Mouse (Mus musculus): ENCODE measurements around the gene Hcfc1. TPM values are rescaled to one million over a fixed set of nuclear protein-coding genes. Genes with fewer than 3 reads are reported as not detected.

Hcfc1 gene
- polyA plus RNA-seq (2015; fragmentation: Nextera tagmentation; extraction: Ambion mirVana) = 31.7 and 34.3 TPM in 2 replicates

- Histone ChIP-seq H3K9me3 (no peaks in the 10 kb centered on the region), H3K9ac (peak within 1 kb of the TSS; percentile 88), H3K27me3 (replicated peaks) (peaks cover 6% of the 10 kb centered on the region), H3K4me3 (peak within 1 kb of the TSS; percentile 65), H3K36me3 (peaks cover 11% of the 10 kb centered on the region), H3K27ac (replicated peaks) (peak within 1 kb of the TSS; percentile 99), H3K4me1 (peaks cover 27% of the 10 kb centered on the region), H3K4me2 (peak within 1 kb of the TSS; percentile 75)
- 10% methylated on average over 57 of the region's 58 CpGs for WGBS
- ATAC-seq (ENCODE audit: extremely low read depth, insufficient number of reproducible peaks, low FRiP score, low TSS enrichment) = peak; percentile 47; the same call in 1 of the 2 replicates
Measured at GRCm38 (mm10) chrX:73966248-73967176, at the start of gene Hcfc1. TSS of gene Hcfc1 (minus strand) at chrX:73966357.

- no peak for ATAC-seq (ENCODE audit: extremely low read depth, insufficient number of reproducible peaks, low FRiP score, low TSS enrichment)
- Histone ChIP-seq H3K4me2 (no peak overlapping the region), H3K4me3 (no peak overlapping the region), H3K27ac (replicated peaks) (no peak overlapping the region), H3K36me3 (peaks cover 36% of the 10 kb centered on the region), H3K4me1 (no peaks in the 10 kb centered on the region), H3K9me3 (no peaks in the 10 kb centered on the region), H3K9ac (no peak overlapping the region), H3K27me3 (replicated peaks) (peaks cover 3% of the 10 kb centered on the region; the same call in 1 of the 2 replicates)
- WGBS = 80% methylated on average over 1 of the region's 1 CpGs
Measured at GRCm38 (mm10) chrX:74014597-74014996, 48.4 kb upstream of the Hcfc1 start.

- H3K27ac ChIP-seq (replicated peaks) = no peak overlapping the region
- no peaks in the 10 kb centered on the region for H3K27me3 ChIP-seq (replicated peaks)
- no peak for ATAC-seq (ENCODE audit: extremely low read depth, insufficient number of reproducible peaks, low FRiP score, low TSS enrichment)
- no peaks in the 10 kb centered on the region for H3K9me3 ChIP-seq
- no peak overlapping the region for H3K9ac ChIP-seq
- H3K4me2 ChIP-seq = no peak overlapping the region
- WGBS = 55% methylated on average over 8 of the region's 8 CpGs
- no peaks in the 10 kb centered on the region for H3K4me1 ChIP-seq
- H3K4me3 ChIP-seq = no peak overlapping the region
- no peaks in the 10 kb centered on the region for H3K36me3 ChIP-seq
Measured at GRCm38 (mm10) chrX:74008063-74008462, 41.9 kb upstream of the Hcfc1 start.

- ATAC-seq (ENCODE audit: extremely low read depth, insufficient number of reproducible peaks, low FRiP score, low TSS enrichment) = no peak
- H3K27me3 ChIP-seq (replicated peaks) = no peaks in the 10 kb centered on the region
- WGBS = 62% methylated on average over 21 of the region's 21 CpGs
- H3K9ac ChIP-seq = no peak overlapping the region
- no peak overlapping the region for H3K4me3 ChIP-seq
- no peak overlapping the region for H3K27ac ChIP-seq (replicated peaks)
- H3K9me3 ChIP-seq = no peaks in the 10 kb centered on the region
- H3K4me1 ChIP-seq = no peaks in the 10 kb centered on the region
- no peaks in the 10 kb centered on the region for H3K36me3 ChIP-seq
- no peak overlapping the region for H3K4me2 ChIP-seq
Measured at GRCm38 (mm10) chrX:74006401-74006800, 40.2 kb upstream of the Hcfc1 start.

GRCm38 (mm10) chrX:74003644-74004043 is 37.5 kb upstream of the Hcfc1 start:
- Histone ChIP-seq H3K9me3 (no peaks in the 10 kb centered on the region), H3K27ac (replicated peaks) (no peak overlapping the region), H3K27me3 (replicated peaks) (no peaks in the 10 kb centered on the region), H3K4me1 (peaks cover 10% of the 10 kb centered on the region), H3K36me3 (no peaks in the 10 kb centered on the region), H3K4me3 (no peak overlapping the region), H3K4me2 (no peak overlapping the region), H3K9ac (no peak overlapping the region)
- WGBS = 67% methylated on average over 2 of the region's 2 CpGs
- no peak for ATAC-seq (ENCODE audit: extremely low read depth, insufficient number of reproducible peaks, low FRiP score, low TSS enrichment)

GRCm38 (mm10) chrX:74001024-74001423 is 34.9 kb upstream of the Hcfc1 start:
- Histone ChIP-seq H3K4me3 (no peak overlapping the region), H3K36me3 (no peaks in the 10 kb centered on the region), H3K4me2 (no peak overlapping the region), H3K27me3 (replicated peaks) (no peaks in the 10 kb centered on the region), H3K27ac (replicated peaks) (no peak overlapping the region), H3K4me1 (peaks cover 11% of the 10 kb centered on the region), H3K9ac (no peak overlapping the region), H3K9me3 (no peaks in the 10 kb centered on the region)
- WGBS = 64% methylated on average over 3 of the region's 3 CpGs
- ATAC-seq (ENCODE audit: extremely low read depth, insufficient number of reproducible peaks, low FRiP score, low TSS enrichment) = no peak

GRCm38 (mm10) chrX:73998911-73999869 is 33.0 kb upstream of the Hcfc1 start:
- ATAC-seq (ENCODE audit: extremely low read depth, insufficient number of reproducible peaks, low FRiP score, low TSS enrichment) = no peak
- Histone ChIP-seq H3K9ac (no peak overlapping the region), H3K4me1 (peaks cover 11% of the 10 kb centered on the region), H3K4me2 (peak overlapping the region; percentile 37), H3K27ac (replicated peaks) (peak overlapping the region; percentile 48), H3K27me3 (replicated peaks) (no peaks in the 10 kb centered on the region), H3K9me3 (no peaks in the 10 kb centered on the region), H3K4me3 (no peak overlapping the region), H3K36me3 (no peaks in the 10 kb centered on the region)
- 24% methylated on average over 8 of the region's 8 CpGs for WGBS

GRCm38 (mm10) chrX:73977783-73978182 is 11.6 kb upstream of the Hcfc1 start:
- no peaks in the 10 kb centered on the region for H3K27me3 ChIP-seq (replicated peaks)
- H3K4me2 ChIP-seq = no peak overlapping the region

GRCm38 (mm10) chrX:73976283-73976682 is 10.1 kb upstream of the Hcfc1 start:
- ATAC-seq (ENCODE audit: extremely low read depth, insufficient number of reproducible peaks, low FRiP score, low TSS enrichment) = no peak
- Histone ChIP-seq H3K36me3 (no peaks in the 10 kb centered on the region), H3K4me2 (no peak overlapping the region), H3K27ac (replicated peaks) (no peak overlapping the region), H3K27me3 (replicated peaks) (no peaks in the 10 kb centered on the region), H3K4me1 (no peaks in the 10 kb centered on the region), H3K4me3 (no peak overlapping the region), H3K9me3 (no peaks in the 10 kb centered on the region), H3K9ac (no peak overlapping the region)
- 80% methylated on average over 2 of the region's 2 CpGs for WGBS

More at GRCm38 (mm10) chrX:73977783-73978182, 11.6 kb upstream of the Hcfc1 start:
- Histone ChIP-seq H3K9me3 (no peaks in the 10 kb centered on the region), H3K36me3 (no peaks in the 10 kb centered on the region), H3K9ac (no peak overlapping the region), H3K4me3 (no peak overlapping the region), H3K4me1 (no peaks in the 10 kb centered on the region), H3K27ac (replicated peaks) (no peak overlapping the region)
- no peak for ATAC-seq (ENCODE audit: extremely low read depth, insufficient number of reproducible peaks, low FRiP score, low TSS enrichment)
- WGBS = 59% methylated on average over 1 of the region's 1 CpGs

- no peaks in the 10 kb centered on the region for H3K36me3 ChIP-seq
- no peaks in the 10 kb centered on the region for H3K9me3 ChIP-seq
- no peak overlapping the region for H3K4me3 ChIP-seq
- no peak overlapping the region for H3K9ac ChIP-seq
- no peak for ATAC-seq (ENCODE audit: extremely low read depth, insufficient number of reproducible peaks, low FRiP score, low TSS enrichment)
- no peaks in the 10 kb centered on the region for H3K27me3 ChIP-seq (replicated peaks)
- H3K27ac ChIP-seq (replicated peaks) = no peak overlapping the region
- no peak overlapping the region for H3K4me2 ChIP-seq
- WGBS = 61% methylated on average over 4 of the region's 4 CpGs
- no peaks in the 10 kb centered on the region for H3K4me1 ChIP-seq
Measured at GRCm38 (mm10) chrX:73972774-73973173, 6.6 kb upstream of the Hcfc1 start.

- no peak overlapping the region for H3K9ac ChIP-seq
- peaks cover 6% of the 10 kb centered on the region for H3K27me3 ChIP-seq (replicated peaks)
- H3K9me3 ChIP-seq = no peaks in the 10 kb centered on the region
- H3K4me2 ChIP-seq = no peak overlapping the region
- H3K27ac ChIP-seq (replicated peaks) = no peak overlapping the region
- H3K4me1 ChIP-seq = no peaks in the 10 kb centered on the region
- H3K36me3 ChIP-seq = no peaks in the 10 kb centered on the region
- no peak for ATAC-seq (ENCODE audit: extremely low read depth, insufficient number of reproducible peaks, low FRiP score, low TSS enrichment)
- H3K4me3 ChIP-seq = no peak overlapping the region
Measured at GRCm38 (mm10) chrX:73970781-73971180, 4.6 kb upstream of the Hcfc1 start.
